Mouse (Mus musculus): ENCODE measurements around the gene Ctcf. TPM values are rescaled to one million over a fixed set of nuclear protein-coding genes. Genes with fewer than 3 reads are reported as not detected.
A peak's percentile ranks its signal among the peaks of the same experiment; 100 is the strongest.

Ctcf gene
- polyA plus RNA-seq, 1 experiment = 24.5 TPM

- Histone ChIP-seq H3K4me3 (ENCODE audit: extremely low read depth, insufficient read depth, insufficient read length) (no peak overlapping the region), H3K36me3 (ENCODE audit: control insufficient read depth, insufficient read depth, low read length) (peaks cover 41% of the 10 kb centered on the region), H3K4me1 (ENCODE audit: control insufficient read depth, insufficient read depth, insufficient read length) (peaks cover 7% of the 10 kb centered on the region), H3K27me3 (ENCODE audit: control insufficient read depth, insufficient read depth, low read length) (no peaks in the 10 kb centered on the region), H3K27ac (ENCODE audit: insufficient read depth, low read length) (no peak overlapping the region)
- DNase-seq (ENCODE audit: low read depth in 1 of 2, low spot score in 2 of 2) = no peak
- TF ChIP-seq CTCF (IDR thresholded peaks at IDR 0.05; ENCODE audit: extremely low read depth, insufficient read depth, insufficient read length, insufficient replicate concordance) (no peak), POLR2A (IDR thresholded peaks at IDR 0.05; ENCODE audit: low read depth, low read length) (no peak)
- 83% methylated on average over 21 of the region's 21 CpGs for WGBS
Observed at GRCm38 (mm10) chr8:105617451-105618278, 18.7 kb upstream of the Ctcf start.

- 90% methylated on average over 5 of the region's 5 CpGs for WGBS
- TF ChIP-seq CTCF (IDR thresholded peaks at IDR 0.05; ENCODE audit: extremely low read depth, insufficient read depth, insufficient read length, insufficient replicate concordance) = no peak
- H3K36me3 ChIP-seq (ENCODE audit: control insufficient read depth, insufficient read depth, low read length) = peaks cover 41% of the 10 kb centered on the region
Observed at GRCm38 (mm10) chr8:105618279-105618634, 18.1 kb upstream of the Ctcf start.

GRCm38 (mm10) chr8:105618892-105619591 lies 17.3 kb upstream of the Ctcf start:
- WGBS = 96% methylated on average over 19 of the region's 19 CpGs
- TF ChIP-seq POLR2A (IDR thresholded peaks at IDR 0.05; ENCODE audit: low read depth, low read length) (no peak), CTCF (IDR thresholded peaks at IDR 0.05; ENCODE audit: extremely low read depth, insufficient read depth, insufficient read length, insufficient replicate concordance) (no peak)
- Histone ChIP-seq H3K36me3 (ENCODE audit: control insufficient read depth, insufficient read depth, low read length) (peaks cover 41% of the 10 kb centered on the region), H3K27me3 (ENCODE audit: control insufficient read depth, insufficient read depth, low read length) (no peaks in the 10 kb centered on the region), H3K27ac (ENCODE audit: insufficient read depth, low read length) (no peak overlapping the region), H3K4me3 (ENCODE audit: extremely low read depth, insufficient read depth, insufficient read length) (no peak overlapping the region), H3K4me1 (ENCODE audit: control insufficient read depth, insufficient read depth, insufficient read length) (peaks cover 9% of the 10 kb centered on the region)
- no peak for DNase-seq (ENCODE audit: low read depth in 1 of 2, low spot score in 2 of 2)

More at GRCm38 (mm10) chr8:105618279-105618634, 18.1 kb upstream of the Ctcf start:
- H3K4me3 ChIP-seq (ENCODE audit: extremely low read depth, insufficient read depth, insufficient read length) = no peak overlapping the region
- no peaks in the 10 kb centered on the region for H3K27me3 ChIP-seq (ENCODE audit: control insufficient read depth, insufficient read depth, low read length)
- peaks cover 7% of the 10 kb centered on the region for H3K4me1 ChIP-seq (ENCODE audit: control insufficient read depth, insufficient read depth, insufficient read length)
- no peak overlapping the region for H3K27ac ChIP-seq (ENCODE audit: insufficient read depth, low read length)
- DNase-seq (ENCODE audit: low read depth in 1 of 2, low spot score in 2 of 2) = no peak

- H3K4me1 ChIP-seq (ENCODE audit: control insufficient read depth, insufficient read depth, insufficient read length) = peaks cover 14% of the 10 kb centered on the region; the same call in 1 of the 2 replicates
- H3K4me3 ChIP-seq (ENCODE audit: extremely low read depth, insufficient read depth, insufficient read length) = no peak overlapping the region
- WGBS = 91% methylated on average over 19 of the region's 19 CpGs
- H3K27ac ChIP-seq (ENCODE audit: insufficient read depth, low read length) = no peak overlapping the region
- no peak for TF ChIP-seq POLR2A (IDR thresholded peaks at IDR 0.05; ENCODE audit: low read depth, low read length)
- no peak for TF ChIP-seq CTCF (IDR thresholded peaks at IDR 0.05; ENCODE audit: extremely low read depth, insufficient read depth, insufficient read length, insufficient replicate concordance)
- DNase-seq (ENCODE audit: low read depth in 1 of 2, low spot score in 2 of 2) = no peak
- H3K27me3 ChIP-seq (ENCODE audit: control insufficient read depth, insufficient read depth, low read length) = no peaks in the 10 kb centered on the region
- peaks cover 38% of the 10 kb centered on the region for H3K36me3 ChIP-seq (ENCODE audit: control insufficient read depth, insufficient read depth, low read length)
Observed at GRCm38 (mm10) chr8:105620211-105620610, 16.2 kb upstream of the Ctcf start.

- Histone ChIP-seq H3K36me3 (ENCODE audit: control insufficient read depth, insufficient read depth, low read length) (peaks cover 33% of the 10 kb centered on the region), H3K27ac (ENCODE audit: insufficient read depth, low read length) (no peak overlapping the region; the same call in 1 of the 2 replicates), H3K27me3 (ENCODE audit: control insufficient read depth, insufficient read depth, low read length) (no peaks in the 10 kb centered on the region), H3K4me1 (ENCODE audit: control insufficient read depth, insufficient read depth, insufficient read length) (peaks cover 20% of the 10 kb centered on the region), H3K4me3 (ENCODE audit: extremely low read depth, insufficient read depth, insufficient read length) (no peak overlapping the region)
- 90% methylated on average over 21 of the region's 21 CpGs for WGBS
- no peak for DNase-seq (ENCODE audit: low read depth in 1 of 2, low spot score in 2 of 2)
- no peak for TF ChIP-seq POLR2A (IDR thresholded peaks at IDR 0.05; ENCODE audit: low read depth, low read length)
- TF ChIP-seq CTCF (IDR thresholded peaks at IDR 0.05; ENCODE audit: extremely low read depth, insufficient read depth, insufficient read length, insufficient replicate concordance) = no peak
Observed at GRCm38 (mm10) chr8:105620946-105621720, 15.2 kb upstream of the Ctcf start.

- no peak for TF ChIP-seq CTCF (IDR thresholded peaks at IDR 0.05; ENCODE audit: extremely low read depth, insufficient read depth, insufficient read length, insufficient replicate concordance)
- no peak for TF ChIP-seq POLR2A (IDR thresholded peaks at IDR 0.05; ENCODE audit: low read depth, low read length)
- Histone ChIP-seq H3K27ac (ENCODE audit: insufficient read depth, low read length) (peak overlapping the region; percentile 76), H3K4me3 (ENCODE audit: extremely low read depth, insufficient read depth, insufficient read length) (no peak overlapping the region; the same call in 1 of the 2 replicates), H3K4me1 (ENCODE audit: control insufficient read depth, insufficient read depth, insufficient read length) (peaks cover 23% of the 10 kb centered on the region), H3K36me3 (ENCODE audit: control insufficient read depth, insufficient read depth, low read length) (peaks cover 27% of the 10 kb centered on the region), H3K27me3 (ENCODE audit: control insufficient read depth, insufficient read depth, low read length) (no peaks in the 10 kb centered on the region)
- DNase-seq (ENCODE audit: low read depth in 1 of 2, low spot score in 2 of 2) = no peak
- WGBS = 59% methylated on average over 4 of the region's 4 CpGs
Observed at GRCm38 (mm10) chr8:105621841-105622240, 14.5 kb upstream of the Ctcf start.
